Mouse (Mus musculus): Measurements from ENCODE around the gene Kcnk10. TPM values are rescaled to one million over a fixed set of nuclear protein-coding genes. Genes with fewer than 3 reads are reported as not detected.
"Not testable (repeated sequence)": the region's sequence is repeated elsewhere in the genome, so short reads cannot be mapped to it uniquely, and the experiment has no call there.

The Kcnk10 gene
- 1.3 and 1.7 TPM in 2 replicates for polyA plus RNA-seq (2015; fragmentation: Nextera tagmentation; extraction: Ambion mirVana)

DNA sequence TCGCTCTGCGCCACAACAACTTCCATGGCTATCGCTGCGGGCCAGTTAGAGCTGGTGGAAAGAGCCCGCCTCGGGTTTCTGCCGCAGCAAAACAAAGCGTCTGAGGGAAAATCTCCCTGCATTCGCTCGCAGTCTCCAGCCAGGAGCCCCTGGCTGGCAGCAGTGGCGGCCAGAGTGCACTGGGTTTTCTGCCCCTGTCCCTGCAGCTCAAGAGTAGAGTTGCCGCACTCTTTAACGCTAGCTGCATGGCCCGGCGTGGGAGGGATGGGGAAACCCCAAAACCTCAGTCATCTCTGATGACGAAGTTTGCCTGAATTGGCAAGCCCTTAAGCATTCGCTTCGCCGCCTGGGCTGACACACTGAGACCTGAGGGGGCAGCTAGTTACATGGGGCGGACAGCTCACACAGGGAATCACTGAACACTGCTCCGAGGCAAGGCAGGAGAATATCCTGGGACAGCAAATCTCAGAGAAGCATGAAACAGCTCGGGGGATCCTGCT lies at the start of gene Kcnk10:
Gene Kcnk10 (minus strand): TSS at position 450 of the 500 bp plus-strand sequence.
- H3K9ac ChIP-seq, result no peak within 1 kb of the TSS
- under 1% methylated on average over 22 of the region's 22 CpGs for WGBS
- H3K27ac ChIP-seq (replicated peaks), result no peak within 1 kb of the TSS
- H3K27me3 ChIP-seq, result peaks cover 58% of the 10 kb centered on the region
- no peaks in the 10 kb centered on the region for H3K36me3 ChIP-seq
- H3K4me1 ChIP-seq, result peaks cover 23% of the 10 kb centered on the region
- ATAC-seq (ENCODE audit: insufficient number of reproducible peaks, low FRiP score, low TSS enrichment, low read depth), result no peak
- no peaks in the 10 kb centered on the region for H3K9me3 ChIP-seq (replicated peaks)
- H3K4me3 ChIP-seq (replicated peaks), result peak within 1 kb of the TSS; percentile 27
- H3K4me2 ChIP-seq (replicated peaks), result peak within 1 kb of the TSS; percentile 49

DNA sequence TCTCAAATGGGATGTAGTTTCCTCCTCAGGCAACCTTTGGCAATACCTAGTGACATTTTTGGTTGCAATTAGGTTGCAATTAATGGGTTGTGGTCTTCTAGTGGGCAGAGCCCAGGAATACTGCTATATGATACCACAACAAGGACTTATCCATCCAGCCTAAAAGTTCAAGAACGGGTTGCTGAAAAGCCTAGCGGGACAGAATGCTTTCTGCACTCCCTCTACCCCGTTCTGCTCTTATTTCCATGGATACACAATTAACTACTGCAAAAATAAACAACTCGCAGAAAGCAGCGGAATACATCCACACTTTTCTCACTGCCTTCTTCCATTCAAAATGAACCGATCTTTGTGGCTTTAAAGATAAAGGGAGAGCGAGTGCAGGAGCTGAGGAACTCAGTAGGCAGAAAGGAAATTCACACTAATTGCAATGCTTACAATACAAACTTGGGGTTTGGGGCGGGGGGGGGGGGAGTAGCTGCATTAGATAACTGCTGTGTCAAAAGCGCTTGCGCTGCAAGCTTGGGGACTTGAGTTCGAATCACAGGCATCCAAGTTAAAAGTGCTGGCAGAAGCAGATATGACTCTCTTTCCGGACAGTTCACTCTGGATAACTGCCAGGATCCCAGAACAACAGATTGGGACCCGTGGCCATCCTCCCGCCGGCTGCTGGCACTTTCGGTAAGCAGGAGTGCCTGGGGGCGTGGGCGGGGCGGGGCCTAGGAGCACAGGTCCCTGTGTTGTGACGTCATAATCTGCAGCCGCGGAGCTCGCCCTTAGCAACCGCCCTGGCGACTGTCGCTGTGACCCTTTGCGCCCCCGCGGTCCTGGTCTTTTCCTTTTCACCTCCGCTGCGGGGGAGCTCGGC lies 49.5 kb upstream of the Kcnk10 start, which contains the start of gene Spata7:
Gene Spata7 (plus strand): TSS at position 766 of the 868 bp plus-strand sequence.
- H3K4me3 ChIP-seq (replicated peaks), result peak within 1 kb of the TSS; percentile 83
- ATAC-seq (ENCODE audit: insufficient number of reproducible peaks, low FRiP score, low TSS enrichment, low read depth), result peak; percentile 90
- peak within 1 kb of the TSS; percentile 50 for H3K9ac ChIP-seq
- H3K27me3 ChIP-seq, result no peaks in the 10 kb centered on the region
- 2% methylated on average over 32 of the region's 32 CpGs for WGBS
- peaks cover 10% of the 10 kb centered on the region; the same call in 1 of the 2 replicates for H3K4me1 ChIP-seq
- no peaks in the 10 kb centered on the region for H3K9me3 ChIP-seq (replicated peaks)
- no peak within 1 kb of the TSS for H3K27ac ChIP-seq (replicated peaks)
- H3K36me3 ChIP-seq, result no peaks in the 10 kb centered on the region
- peak within 1 kb of the TSS; percentile 77 for H3K4me2 ChIP-seq (replicated peaks)

DNA sequence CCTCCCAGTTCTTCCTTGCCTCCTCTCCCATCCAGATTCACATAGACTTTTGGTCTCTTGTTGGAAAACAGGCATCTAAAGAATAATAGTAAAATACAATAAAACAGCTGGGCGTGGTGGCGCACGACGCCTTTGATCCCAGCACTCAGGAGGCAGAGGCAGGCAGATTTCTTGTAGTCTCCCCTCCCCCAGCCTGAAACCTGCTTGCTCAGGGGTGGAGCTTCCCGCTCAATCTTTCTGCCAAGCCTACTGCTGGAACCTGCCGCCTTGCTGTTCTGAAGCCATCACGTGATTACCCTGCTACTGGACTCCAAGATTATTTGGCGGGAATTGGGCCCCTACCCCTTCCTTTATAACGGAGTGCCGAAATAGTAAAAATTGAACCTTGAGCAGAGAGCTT lies 45.2 kb upstream of the Kcnk10 start:
- not testable (repeated sequence) for H3K27me3 ChIP-seq; H3K4me2 ChIP-seq (replicated peaks); H3K9me3 ChIP-seq (replicated peaks); H3K4me1 ChIP-seq; H3K9ac ChIP-seq; H3K4me3 ChIP-seq (replicated peaks); H3K36me3 ChIP-seq; H3K27ac ChIP-seq (replicated peaks); ATAC-seq (ENCODE audit: insufficient number of reproducible peaks, low FRiP score, low TSS enrichment, low read depth)
- 80% methylated on average over 10 of the region's 10 CpGs for WGBS

DNA sequence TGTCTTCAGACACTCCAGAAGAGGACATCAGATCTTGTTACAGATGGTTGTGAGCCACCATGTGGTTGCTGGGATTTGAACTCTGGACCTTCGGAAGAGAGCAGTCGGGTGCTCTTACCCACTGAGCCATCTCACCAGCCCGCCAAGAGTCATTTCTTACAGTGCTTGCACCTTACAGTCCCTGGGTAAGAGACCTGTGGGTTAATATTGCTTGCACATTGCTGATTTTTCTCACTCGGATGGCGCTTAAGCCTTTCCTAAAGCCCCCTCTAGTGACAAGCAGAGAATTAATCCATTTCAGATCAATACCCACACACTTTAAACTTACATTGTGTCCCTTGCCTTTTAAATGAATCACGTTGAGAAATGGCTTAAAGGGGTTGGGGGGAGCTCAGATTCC lies 42.8 kb upstream of the Kcnk10 start:
- not testable (repeated sequence) for H3K4me2 ChIP-seq (replicated peaks); H3K9me3 ChIP-seq (replicated peaks); H3K4me3 ChIP-seq (replicated peaks); H3K9ac ChIP-seq; H3K27me3 ChIP-seq; H3K4me1 ChIP-seq; H3K36me3 ChIP-seq; ATAC-seq (ENCODE audit: insufficient number of reproducible peaks, low FRiP score, low TSS enrichment, low read depth); H3K27ac ChIP-seq (replicated peaks)
- WGBS, result 39% methylated on average over 6 of the region's 6 CpGs

DNA sequence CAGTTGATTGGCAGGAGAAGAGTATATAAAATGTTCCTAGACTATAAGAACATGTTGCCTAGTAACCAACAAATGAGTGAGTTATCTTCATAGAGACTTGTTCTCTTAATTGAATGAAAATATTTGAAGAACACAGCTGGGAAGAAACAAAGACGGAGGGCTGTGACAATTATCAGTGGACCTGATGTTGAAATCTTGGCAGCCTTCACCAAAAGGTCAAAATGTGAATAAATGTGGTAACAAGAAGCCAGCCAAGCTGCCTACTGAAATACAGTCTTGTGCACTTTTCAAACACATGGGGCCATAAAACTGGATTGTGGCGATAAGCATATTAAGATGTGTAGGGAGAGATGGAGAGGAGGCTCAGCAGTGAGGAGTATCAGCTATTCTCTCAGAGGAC lies 41.4 kb upstream of the Kcnk10 start:
- no peaks in the 10 kb centered on the region for H3K4me1 ChIP-seq
- no peaks in the 10 kb centered on the region for H3K36me3 ChIP-seq
- no peaks in the 10 kb centered on the region for H3K27me3 ChIP-seq
- no peak overlapping the region for H3K4me3 ChIP-seq (replicated peaks)
- WGBS, result 78% methylated on average over 2 of the region's 2 CpGs
- no peak overlapping the region for H3K4me2 ChIP-seq (replicated peaks)
- H3K27ac ChIP-seq (replicated peaks), result no peak overlapping the region
- ATAC-seq (ENCODE audit: insufficient number of reproducible peaks, low FRiP score, low TSS enrichment, low read depth), result no peak
- H3K9ac ChIP-seq, result no peak overlapping the region
- no peaks in the 10 kb centered on the region for H3K9me3 ChIP-seq (replicated peaks)

DNA sequence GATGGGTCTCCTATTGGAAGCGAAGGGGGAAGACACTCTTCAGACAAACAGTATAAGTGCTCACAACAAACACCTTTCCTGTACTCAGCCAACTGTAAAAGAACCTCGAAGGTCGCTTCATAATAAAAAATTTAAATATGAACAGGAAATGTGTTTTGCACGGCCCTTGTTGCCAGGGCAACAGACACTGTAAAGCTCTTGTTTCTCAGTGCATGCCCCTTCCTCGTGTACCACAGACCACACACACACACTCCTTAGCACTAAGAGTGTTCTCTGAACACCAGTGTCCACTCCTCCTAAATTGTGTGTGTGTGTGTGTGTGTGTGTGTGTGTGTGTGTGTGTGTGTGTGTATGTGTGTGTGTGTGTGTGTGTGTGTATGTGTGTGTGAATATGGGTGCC lies 37.6 kb upstream of the Kcnk10 start:
- no peak overlapping the region for H3K27ac ChIP-seq (replicated peaks)
- H3K4me3 ChIP-seq (replicated peaks), result no peak overlapping the region
- no peak overlapping the region for H3K4me2 ChIP-seq (replicated peaks)
- H3K27me3 ChIP-seq, result no peaks in the 10 kb centered on the region
- no peaks in the 10 kb centered on the region for H3K36me3 ChIP-seq
- H3K9ac ChIP-seq, result no peak overlapping the region
- H3K9me3 ChIP-seq (replicated peaks), result no peaks in the 10 kb centered on the region
- H3K4me1 ChIP-seq, result no peaks in the 10 kb centered on the region
- WGBS, result 39% methylated on average over 5 of the region's 5 CpGs
- ATAC-seq (ENCODE audit: insufficient number of reproducible peaks, low FRiP score, low TSS enrichment, low read depth), result no peak

DNA sequence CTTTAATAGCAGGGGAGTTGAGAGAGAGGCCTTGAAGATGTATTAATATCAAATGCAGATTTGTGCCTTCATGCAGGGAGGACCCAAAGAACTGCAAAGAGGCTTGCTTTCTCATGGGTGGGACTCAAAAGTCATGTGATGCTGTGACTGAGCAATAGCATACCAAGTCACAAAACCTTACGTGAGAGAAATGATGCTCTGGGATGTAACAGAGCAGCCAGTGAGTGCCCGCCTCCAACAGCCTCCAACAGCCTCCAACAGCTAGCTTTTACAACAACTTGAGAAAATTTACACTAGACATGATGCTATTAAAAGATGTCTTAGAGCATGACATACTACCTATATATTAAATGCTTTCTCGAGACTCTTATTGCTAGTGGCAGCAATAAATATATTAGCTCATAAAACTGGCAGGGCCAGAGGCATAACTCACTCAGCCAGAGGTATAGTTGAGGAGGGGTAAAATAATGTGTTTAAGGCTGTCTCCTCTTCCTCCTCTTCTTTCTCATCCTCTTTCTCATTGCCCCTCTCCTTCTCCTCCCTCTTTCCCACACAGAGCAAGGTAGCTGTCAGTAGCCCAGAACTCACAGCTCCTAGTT lies 36.9 kb upstream of the Kcnk10 start:
- ATAC-seq (ENCODE audit: insufficient number of reproducible peaks, low FRiP score, low TSS enrichment, low read depth), result no peak
- H3K27ac ChIP-seq (replicated peaks), result no peak overlapping the region
- H3K9me3 ChIP-seq (replicated peaks), result no peaks in the 10 kb centered on the region
- H3K9ac ChIP-seq, result no peak overlapping the region
- H3K27me3 ChIP-seq, result no peaks in the 10 kb centered on the region
- no peaks in the 10 kb centered on the region for H3K36me3 ChIP-seq
- H3K4me1 ChIP-seq, result no peaks in the 10 kb centered on the region
- WGBS, result 54% methylated on average over 3 of the region's 3 CpGs
- no peak overlapping the region for H3K4me2 ChIP-seq (replicated peaks)
- H3K4me3 ChIP-seq (replicated peaks), result no peak overlapping the region

DNA sequence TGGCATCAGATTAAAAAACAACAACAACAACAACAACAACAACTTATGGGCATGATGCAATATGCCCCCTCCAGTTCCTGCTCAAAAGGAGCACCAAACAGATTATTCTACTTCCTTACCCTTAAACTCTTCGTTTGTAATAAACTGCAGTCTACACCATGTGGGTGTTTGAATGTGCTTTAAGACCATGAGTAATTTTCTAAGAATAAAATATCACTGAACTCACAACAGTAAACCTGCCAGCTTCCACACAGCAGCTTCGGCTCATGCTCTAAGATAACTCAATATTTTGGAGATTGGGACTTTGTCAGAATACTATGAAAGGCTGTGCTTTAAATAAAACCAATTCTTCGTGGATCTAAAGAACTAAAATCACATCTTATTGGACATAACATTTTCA lies 32.2 kb upstream of the Kcnk10 start:
- no peak overlapping the region for H3K4me3 ChIP-seq (replicated peaks)
- no peaks in the 10 kb centered on the region for H3K9me3 ChIP-seq (replicated peaks)
- H3K36me3 ChIP-seq, result no peaks in the 10 kb centered on the region
- H3K9ac ChIP-seq, result no peak overlapping the region
- WGBS, result 67% methylated on average over 3 of the region's 3 CpGs
- H3K27me3 ChIP-seq, result no peaks in the 10 kb centered on the region
- H3K27ac ChIP-seq (replicated peaks), result no peak overlapping the region
- ATAC-seq (ENCODE audit: insufficient number of reproducible peaks, low FRiP score, low TSS enrichment, low read depth), result no peak
- H3K4me2 ChIP-seq (replicated peaks), result no peak overlapping the region
- no peaks in the 10 kb centered on the region for H3K4me1 ChIP-seq

DNA sequence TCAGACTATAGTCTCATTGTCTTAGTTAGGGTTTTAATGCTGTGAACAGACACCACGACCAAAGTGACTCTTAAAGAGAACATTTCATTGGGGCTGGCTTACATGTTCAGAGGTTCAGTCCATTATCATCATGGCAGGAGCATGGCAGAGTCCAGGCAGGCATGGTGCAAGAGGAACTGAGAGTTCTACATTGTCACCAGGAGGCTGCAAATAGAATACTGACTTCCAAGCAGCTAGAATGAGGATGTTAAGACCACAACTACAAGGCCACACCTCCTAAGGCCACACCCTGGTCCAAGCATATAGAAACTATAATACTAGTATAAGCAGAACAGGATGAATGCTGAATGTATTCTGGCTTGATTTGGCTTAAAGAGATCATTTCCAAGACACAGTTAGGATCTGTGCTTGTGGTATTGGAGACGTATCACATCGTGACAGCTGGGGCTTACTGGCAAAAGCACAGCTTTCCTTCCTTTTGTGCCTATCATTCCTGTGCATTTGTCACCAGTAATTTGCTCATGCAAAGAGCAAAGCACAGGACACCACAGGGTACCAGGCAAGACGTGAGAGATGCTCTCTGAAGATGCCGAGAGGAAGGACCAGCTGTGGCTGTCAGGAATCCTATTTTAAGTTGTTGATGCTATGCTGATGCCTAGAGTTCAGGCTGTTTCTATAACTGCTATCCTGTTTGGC lies 28.6 kb upstream of the Kcnk10 start:
- Histone ChIP-seq H3K27me3 (no peaks in the 10 kb centered on the region), H3K9ac (no peak overlapping the region), H3K4me2 (replicated peaks) (no peak overlapping the region), H3K27ac (replicated peaks) (no peak overlapping the region), H3K9me3 (replicated peaks) (no peaks in the 10 kb centered on the region), H3K36me3 (no peaks in the 10 kb centered on the region), H3K4me1 (no peaks in the 10 kb centered on the region), H3K4me3 (replicated peaks) (no peak overlapping the region)
- WGBS, result 67% methylated on average over 5 of the region's 5 CpGs
- ATAC-seq (ENCODE audit: insufficient number of reproducible peaks, low FRiP score, low TSS enrichment, low read depth), result no peak

DNA sequence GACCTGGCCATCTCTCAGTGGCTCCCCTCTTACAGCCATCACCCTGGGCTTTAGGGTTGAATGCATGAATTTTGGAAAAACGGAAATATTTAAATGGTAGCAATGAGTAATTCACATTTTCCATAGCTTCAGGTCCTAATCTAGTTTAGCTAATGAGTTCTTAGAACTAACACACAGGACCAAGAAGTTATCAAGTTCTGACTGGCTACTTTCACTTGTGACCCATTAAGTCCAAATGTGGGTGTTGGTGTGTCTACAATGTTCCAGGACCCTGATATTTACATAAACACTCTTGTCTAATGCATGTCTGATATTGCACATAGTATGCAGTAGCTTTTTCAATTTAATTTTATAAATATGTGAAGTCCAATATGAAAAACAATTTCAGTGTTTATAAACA lies 27.2 kb upstream of the Kcnk10 start:
- WGBS, result 85% methylated on average over 1 of the region's 1 CpGs
- Histone ChIP-seq H3K36me3 (no peaks in the 10 kb centered on the region), H3K9me3 (replicated peaks) (no peaks in the 10 kb centered on the region), H3K27me3 (no peaks in the 10 kb centered on the region), H3K4me3 (replicated peaks) (no peak overlapping the region), H3K9ac (no peak overlapping the region), H3K4me1 (no peaks in the 10 kb centered on the region), H3K4me2 (replicated peaks) (no peak overlapping the region), H3K27ac (replicated peaks) (no peak overlapping the region)
- ATAC-seq (ENCODE audit: insufficient number of reproducible peaks, low FRiP score, low TSS enrichment, low read depth), result no peak

DNA sequence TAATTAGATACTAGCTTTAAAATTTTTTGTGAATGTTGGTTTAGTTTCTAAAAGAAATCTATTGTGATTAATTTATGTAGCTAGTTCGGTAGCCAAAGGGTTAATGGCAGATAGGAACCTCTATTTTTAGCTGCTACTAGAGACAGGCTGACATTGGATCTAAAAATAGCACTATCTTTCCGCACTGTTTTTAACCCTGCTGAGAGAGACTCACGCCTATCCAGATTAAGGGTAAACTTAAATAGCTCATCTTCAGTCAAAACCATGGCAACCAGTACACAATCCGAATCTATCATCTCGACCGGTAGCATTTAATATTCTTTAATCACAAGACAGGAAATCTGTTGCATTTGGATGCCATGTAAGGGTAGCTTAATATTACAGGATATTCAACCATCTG lies 24.0 kb upstream of the Kcnk10 start:
- no peak overlapping the region for H3K4me2 ChIP-seq (replicated peaks)
- ATAC-seq (ENCODE audit: insufficient number of reproducible peaks, low FRiP score, low TSS enrichment, low read depth), result no peak
- no peaks in the 10 kb centered on the region for H3K27me3 ChIP-seq
- H3K4me1 ChIP-seq, result no peaks in the 10 kb centered on the region
- H3K9me3 ChIP-seq (replicated peaks), result no peaks in the 10 kb centered on the region
- H3K27ac ChIP-seq (replicated peaks), result no peak overlapping the region
- no peaks in the 10 kb centered on the region for H3K36me3 ChIP-seq
- no peak overlapping the region for H3K9ac ChIP-seq
- WGBS, result 22% methylated on average over 6 of the region's 6 CpGs
- H3K4me3 ChIP-seq (replicated peaks), result no peak overlapping the region

Measured in embryonic facial prominence, embryonic 15.5 days (tissue).